Mouse (Mus musculus) liver, embryonic 15.5 days (tissue): ENCODE data around the gene Papolg. TPM values are rescaled to one million over a fixed set of nuclear protein-coding genes. Genes with fewer than 3 reads are reported as not detected.

Experiments used
- ATAC-seq: fragments of 200-750 bp; cut with Nextera tagmentation; 2 replicates; pipeline ENCODE4 v1.8.0; 2017; ENCODE audit warnings: moderate number of reproducible peaks, mild to moderate bottlenecking, moderate library complexity; ENCODE audit not compliant: insufficient read depth
- H3K27ac ChIP-seq: fragments of 300-500 bp; sonication (generic); replicated peaks from 2 replicates; pipeline ENCODE4 v1.5.1; 2015; ENCODE audit warnings: mild to moderate bottlenecking, inconsistent platforms
- H3K27me3 ChIP-seq: fragments of 300-500 bp; sonication (generic); 2 replicates; pipeline ENCODE4 v1.6.1; 2015; ENCODE audit warnings: mild to moderate bottlenecking, inconsistent platforms
- H3K36me3 ChIP-seq: fragments of 300-500 bp; sonication (generic); replicated peaks from 2 replicates; pipeline ENCODE4 v1.6.1; 2015; ENCODE audit warnings: moderate library complexity, mild to moderate bottlenecking, inconsistent platforms
- H3K4me1 ChIP-seq: fragments of 300-500 bp; sonication (generic); replicated peaks from 2 replicates; pipeline ENCODE4 v1.6.1; 2015; ENCODE audit warnings: inconsistent platforms
- H3K4me2 ChIP-seq: fragments of 300-500 bp; sonication (generic); 2 replicates; pipeline ENCODE4 v1.6.1; 2015; ENCODE audit warnings: moderate library complexity, mild to moderate bottlenecking, inconsistent platforms
- H3K4me3 ChIP-seq: fragments of 300-500 bp; sonication (generic); replicated peaks from 2 replicates; pipeline ENCODE4 v1.5.1; 2015; ENCODE audit warnings: mild to moderate bottlenecking, inconsistent platforms
- H3K9ac ChIP-seq: fragments of 300-500 bp; sonication (generic); 2 replicates; pipeline ENCODE4 v1.6.1; 2015; ENCODE audit warnings: moderate library complexity, mild to moderate bottlenecking, inconsistent platforms
- H3K9me3 ChIP-seq: fragments of 300-500 bp; sonication (generic); replicated peaks from 2 replicates; pipeline ENCODE4 v1.6.1; 2016; ENCODE audit warnings: inconsistent platforms
- WGBS: fragments of 180-500 bp; shearing (Covaris S2); methylation state at CpG from one replicate; pipeline ENCODE4 v1.1.7; 2015; ENCODE audit warnings: mixed read lengths; ENCODE audit not compliant: insufficient replicate concordance; 5-methylcytosine and 5-hydroxymethylcytosine counted together
- polyA plus RNA-seq: library from polyadenylated mRNA; unstranded; fragments of >200 nt; fragmentation: Nextera tagmentation; extraction: Ambion mirVana; gene quantifications from 2 replicates; pipeline ENCODE4 v1.2.1, GENCODE M21; 2015

The Papolg gene
- polyA plus RNA-seq, 1 experiment from 2014 or later = 3.8 TPM

GRCm38 (mm10) chr11:23853306-23853705, 41.7 kb downstream of the Papolg start:
- Histone ChIP-seq H3K4me2 (no peak overlapping the region), H3K36me3 (peaks cover 15% of the 10 kb centered on the region), H3K27me3 (no peaks in the 10 kb centered on the region), H3K4me3 (no peak overlapping the region), H3K27ac (no peak overlapping the region), H3K9ac (no peak overlapping the region), H3K4me1 (no peaks in the 10 kb centered on the region), H3K9me3 (no peaks in the 10 kb centered on the region)
- ATAC-seq = no peak
- 56% methylated on average over 5 of the region's 5 CpGs for WGBS

- H3K27ac ChIP-seq = no peak overlapping the region
- no peaks in the 10 kb centered on the region for H3K27me3 ChIP-seq
- H3K4me3 ChIP-seq = no peak overlapping the region
- H3K4me2 ChIP-seq = no peak overlapping the region
- ATAC-seq = no peak
- 30% methylated on average over 22 of the region's 22 CpGs for WGBS
- H3K36me3 ChIP-seq = no peaks in the 10 kb centered on the region
- no peak overlapping the region for H3K9ac ChIP-seq
- no peaks in the 10 kb centered on the region for H3K4me1 ChIP-seq
- no peaks in the 10 kb centered on the region for H3K9me3 ChIP-seq
Observed at GRCm38 (mm10) chr11:23846016-23846815, 48.8 kb downstream of the Papolg start.

- Histone ChIP-seq H3K4me1 (no peaks in the 10 kb centered on the region), H3K9me3 (no peaks in the 10 kb centered on the region), H3K36me3 (no peaks in the 10 kb centered on the region), H3K4me2 (no peak overlapping the region), H3K9ac (no peak overlapping the region), H3K27me3 (no peaks in the 10 kb centered on the region), H3K4me3 (no peak overlapping the region), H3K27ac (no peak overlapping the region)
- WGBS = 36% methylated on average over 3 of the region's 3 CpGs
- no peak for ATAC-seq
Observed at GRCm38 (mm10) chr11:23823244-23823643, 71.8 kb downstream of the Papolg start.

GRCm38 (mm10) chr11:23821652-23822051, 73.4 kb downstream of the Papolg start:
- H3K4me3 ChIP-seq = no peak overlapping the region
- H3K4me2 ChIP-seq = no peak overlapping the region
- H3K9ac ChIP-seq = no peak overlapping the region
- ATAC-seq = no peak
- no peaks in the 10 kb centered on the region for H3K4me1 ChIP-seq
- H3K27me3 ChIP-seq = no peaks in the 10 kb centered on the region
- H3K9me3 ChIP-seq = no peaks in the 10 kb centered on the region
- no peak overlapping the region for H3K27ac ChIP-seq
- H3K36me3 ChIP-seq = no peaks in the 10 kb centered on the region
- 61% methylated on average over 2 of the region's 2 CpGs for WGBS

- Histone ChIP-seq H3K4me1 (no peaks in the 10 kb centered on the region), H3K9me3 (no peaks in the 10 kb centered on the region), H3K27me3 (no peaks in the 10 kb centered on the region), H3K27ac (no peak overlapping the region), H3K36me3 (no peaks in the 10 kb centered on the region), H3K9ac (no peak overlapping the region), H3K4me3 (no peak overlapping the region), H3K4me2 (no peak overlapping the region)
- 24% methylated on average over 2 of the region's 2 CpGs for WGBS
- no peak for ATAC-seq
Observed at GRCm38 (mm10) chr11:23820977-23821376, 74.1 kb downstream of the Papolg start.

- no peak overlapping the region for H3K9ac ChIP-seq
- no peaks in the 10 kb centered on the region for H3K27me3 ChIP-seq
- no peak overlapping the region for H3K4me3 ChIP-seq
- no peak overlapping the region for H3K27ac ChIP-seq
- ATAC-seq = no peak
- no peaks in the 10 kb centered on the region for H3K4me1 ChIP-seq
- 15% methylated on average over 1 of the region's 1 CpGs for WGBS
- no peaks in the 10 kb centered on the region for H3K9me3 ChIP-seq
- no peaks in the 10 kb centered on the region for H3K36me3 ChIP-seq
- H3K4me2 ChIP-seq = no peak overlapping the region
Observed at GRCm38 (mm10) chr11:23818745-23819144, 76.3 kb downstream of the Papolg start.

Other genes starting within 250 kb of the Papolg start
- 10.6 and 11.9 TPM in 2 replicates for gene Pus10, start 229.6 kb downstream of the Papolg start, polyA plus RNA-seq
- 9.4 and 11.4 TPM in 2 replicates for gene Pex13, start 229.3 kb downstream of the Papolg start, polyA plus RNA-seq
- 0.46 and 0.48 TPM in 2 replicates for gene Rel, start 124.3 kb downstream of the Papolg start, polyA plus RNA-seq
- gene A830031A19Rik, start 179.8 kb upstream of the Papolg start, polyA plus RNA-seq = not detected in 2 replicates
- 24.7 and 25.2 TPM in 2 replicates for gene Bcl11a, start 182.8 kb upstream of the Papolg start, polyA plus RNA-seq